Mouse (Mus musculus) 3T3-L1 (cell line): ENCODE data around the gene Cabp7.

Experiments used
- DNase-seq: peaks from one replicate; pipeline ENCODE4 v3.0.0-alpha.2; 2015; ENCODE audit warnings: low read depth, low spot score

Cabp7 gene

GRCm38 (mm10) chr11:4705178-4705577, 41.4 kb downstream of the Cabp7 start:
- no peak for DNase-seq

- DNase-seq: peak; percentile 96
These were observed 42.3 kb downstream of the Cabp7 start, which contains the start of the genes Uqcr10 and Zmat5 for GRCm38 (mm10) chr11:4704072-4704964. Gene Uqcr10, minus strand, starts transcription at chr11:4704342. Gene Zmat5, plus strand, starts transcription at chr11:4704678.

GRCm38 (mm10) chr11:4703688-4704071, 42.9 kb downstream of the Cabp7 start:
- no peak for DNase-seq

GRCm38 (mm10) chr11:4700726-4701125, 45.9 kb downstream of the Cabp7 start:
- DNase-seq: peak; percentile 90

- DNase-seq: peak; percentile 89
These were observed 49.3 kb downstream of the Cabp7 start for GRCm38 (mm10) chr11:4697043-4697983.

GRCm38 (mm10) chr11:4692162-4692561, 54.4 kb downstream of the Cabp7 start:
- DNase-seq: no peak

GRCm38 (mm10) chr11:4691213-4691612, 55.4 kb downstream of the Cabp7 start:
- DNase-seq: no peak

- no peak for DNase-seq
These were observed 56.2 kb downstream of the Cabp7 start for GRCm38 (mm10) chr11:4690353-4690752.

- DNase-seq: no peak
These were observed 57.8 kb downstream of the Cabp7 start for GRCm38 (mm10) chr11:4688632-4689380.

GRCm38 (mm10) chr11:4687874-4688273, 58.7 kb downstream of the Cabp7 start:
- DNase-seq: no peak

GRCm38 (mm10) chr11:4687027-4687426, 59.6 kb downstream of the Cabp7 start:
- DNase-seq: no peak
